Mouse (Mus musculus) right cerebral cortex, postnatal 36 days (tissue): ENCODE measurements around the gene Grip1.

Source experiments
- DNase-seq, 2 experiments: peaks; one replicate each; pipeline ENCODE4 v3.0.0; 2022; ENCODE audit warnings: low spot score in 2 of 2, mixed read lengths in 1 of 2

The Grip1 gene

GRCm38 (mm10) chr10:119833334-119833733, 379.7 kb downstream of the Grip1 start:
- DNase-seq: no peak

DNA sequence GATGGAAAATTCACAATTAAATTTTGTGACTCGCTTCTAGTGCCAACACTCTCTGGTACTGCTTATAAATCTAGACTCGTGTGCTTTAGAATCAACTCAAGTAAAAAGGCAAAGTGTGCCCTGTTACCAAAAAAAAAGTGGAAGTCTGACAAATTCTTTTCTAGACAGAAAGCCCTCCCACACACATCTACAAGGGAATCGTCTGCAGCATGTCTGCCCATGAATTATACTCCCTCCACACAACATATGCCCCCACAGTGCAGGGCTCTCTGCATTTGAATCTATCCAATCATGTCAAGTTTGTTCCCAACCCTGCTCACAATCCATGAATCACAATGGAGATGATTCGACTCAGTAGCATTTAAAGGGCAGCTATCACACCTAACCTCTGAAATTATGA, 380.5 kb downstream of the Grip1 start:
- DNase-seq: peak; percentile 32 to 62

- DNase-seq: no peak
Measured at GRCm38 (mm10) chr10:119839645-119840044, 386.0 kb downstream of the Grip1 start.

- DNase-seq: no peak
Measured at GRCm38 (mm10) chr10:119842004-119842403, 388.4 kb downstream of the Grip1 start.

GRCm38 (mm10) chr10:119845705-119846410, 392.2 kb downstream of the Grip1 start:
- no peak for DNase-seq

DNA sequence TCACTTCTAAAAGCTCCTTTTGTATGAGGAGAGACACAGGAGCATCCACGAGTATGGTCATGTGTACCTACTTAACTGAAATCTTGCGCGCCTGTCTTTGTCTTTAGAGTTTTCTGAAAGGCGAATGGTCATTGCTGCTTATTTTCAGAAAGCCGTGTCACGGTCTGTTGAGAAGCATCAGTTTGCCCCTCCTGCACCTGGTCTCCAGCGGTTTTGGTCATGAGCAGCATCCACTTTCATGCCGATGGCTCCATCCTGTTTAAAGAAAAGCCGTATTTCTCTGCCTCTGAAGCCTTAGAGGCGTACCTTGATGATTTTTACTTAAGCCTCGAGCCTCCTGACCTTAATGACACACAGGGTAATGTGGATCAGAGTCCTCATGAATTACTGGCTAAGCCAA, 398.0 kb downstream of the Grip1 start:
- DNase-seq: no peak

GRCm38 (mm10) chr10:119852582-119853135, 399.0 kb downstream of the Grip1 start:
- no peak for DNase-seq

GRCm38 (mm10) chr10:119867726-119868125, 414.1 kb downstream of the Grip1 start:
- DNase-seq: no peak

DNA sequence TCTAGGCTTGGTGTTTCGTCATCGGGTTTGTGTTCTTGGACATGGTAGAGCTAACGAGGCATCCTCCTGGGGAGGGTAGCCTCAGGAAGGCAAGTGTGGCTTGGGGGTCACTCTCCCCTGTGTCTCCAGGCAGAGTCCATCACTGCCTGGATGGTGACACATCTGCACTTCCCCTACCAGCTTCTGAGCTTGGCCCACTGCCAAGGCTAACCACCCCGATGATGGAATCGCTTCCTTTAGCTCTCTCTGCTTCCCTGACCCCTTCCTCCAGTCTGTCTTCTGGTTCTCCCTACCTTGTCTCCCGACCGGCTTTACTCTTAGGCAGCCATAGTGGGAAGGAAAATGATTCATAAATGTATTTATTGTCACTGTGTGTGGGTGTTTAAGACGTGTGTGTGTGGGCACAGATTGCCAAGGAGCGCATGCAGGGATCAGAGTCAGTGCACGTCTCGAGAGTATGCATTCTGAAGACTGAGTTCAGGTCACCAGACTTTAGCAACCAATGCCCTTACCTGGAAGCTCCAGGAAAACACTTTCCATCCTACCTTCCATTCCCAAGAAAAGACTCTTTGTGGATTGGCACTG, 415.5 kb downstream of the Grip1 start:
- no peak for DNase-seq

- DNase-seq: no peak
Measured at GRCm38 (mm10) chr10:119876721-119877120, 423.1 kb downstream of the Grip1 start.

DNA sequence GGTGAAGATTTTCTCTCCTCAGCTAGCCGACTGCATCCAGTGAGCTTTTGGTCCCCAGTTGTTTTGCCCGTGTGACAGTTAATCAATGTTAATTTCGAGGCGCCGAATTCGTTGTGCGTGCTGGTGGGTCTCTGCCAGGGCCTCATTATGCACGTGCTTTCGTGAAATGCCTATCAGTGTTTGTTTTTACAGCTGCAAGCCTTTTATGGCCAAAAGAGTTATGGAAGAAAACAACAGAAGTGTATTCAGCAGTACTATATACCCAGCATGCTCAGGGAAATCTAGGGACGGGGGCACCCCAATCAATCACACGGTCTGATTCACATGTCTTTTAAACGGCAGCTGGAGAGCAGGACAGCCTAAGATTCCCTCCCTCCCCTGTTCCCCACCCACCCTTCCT, 424.7 kb downstream of the Grip1 start:
- DNase-seq: no peak

- DNase-seq: no peak
Measured at GRCm38 (mm10) chr10:119884591-119884990, 431.0 kb downstream of the Grip1 start.

DNA sequence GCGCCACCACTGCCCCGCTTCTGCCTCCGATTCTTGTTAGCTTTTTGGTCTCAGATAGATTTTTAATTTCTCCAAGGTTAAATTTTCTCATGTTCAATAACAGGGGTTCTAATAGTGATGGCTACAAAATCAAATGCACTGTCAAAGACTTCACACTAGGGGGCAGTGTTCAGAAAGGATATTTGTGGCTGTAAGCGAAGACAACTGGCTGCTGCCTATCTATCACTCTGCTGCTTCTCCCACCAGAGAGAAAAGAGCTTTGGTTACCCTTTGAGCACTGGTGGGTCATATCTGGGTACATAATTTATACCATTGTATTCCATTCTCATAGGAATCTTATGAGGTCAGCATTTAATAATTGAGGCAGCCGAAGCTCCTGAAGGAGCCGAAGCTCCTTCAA, 431.9 kb downstream of the Grip1 start:
- DNase-seq: no peak

- no peak for DNase-seq
Measured at GRCm38 (mm10) chr10:119886681-119887080, 433.1 kb downstream of the Grip1 start.

DNA sequence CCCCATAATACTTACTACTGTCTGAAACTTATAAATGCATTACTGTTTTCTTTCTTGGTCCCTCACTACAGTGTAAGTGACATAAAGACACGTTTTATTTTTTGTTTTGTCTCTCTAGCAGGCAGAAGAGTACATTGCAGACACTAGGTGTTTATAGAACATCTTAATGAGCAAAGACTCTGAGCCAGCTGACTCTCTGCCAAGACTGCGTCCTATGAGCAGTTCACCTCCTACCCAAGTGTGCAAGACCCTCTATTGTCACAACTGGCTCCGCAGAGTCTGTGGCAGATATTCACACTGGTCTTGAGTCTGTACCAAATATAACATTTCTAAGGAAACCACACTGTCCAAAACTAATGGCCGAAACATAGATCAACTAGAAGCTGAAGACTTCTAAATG, 449.1 kb downstream of the Grip1 start:
- DNase-seq: no peak

DNA sequence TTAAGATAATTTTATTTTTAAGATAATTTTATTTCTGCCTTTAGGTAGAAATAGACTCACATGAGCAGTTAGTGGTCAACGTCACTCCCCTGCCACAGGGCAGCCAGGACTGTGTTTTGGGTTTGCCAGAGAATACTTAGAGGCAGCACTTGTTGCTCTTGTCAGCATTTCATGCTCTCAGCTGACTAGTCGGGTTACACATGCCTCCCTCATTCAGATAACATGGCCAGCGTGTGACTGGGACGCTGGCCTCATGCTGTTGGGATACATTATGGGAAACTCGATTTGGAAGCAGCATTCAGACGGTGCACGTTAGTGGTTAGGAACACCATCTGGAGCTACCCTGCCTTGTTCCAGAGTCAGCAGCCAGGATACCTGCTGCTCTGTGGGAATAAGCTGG, 453.2 kb downstream of the Grip1 start:
- no peak for DNase-seq

- no peak for DNase-seq
Measured at GRCm38 (mm10) chr10:119917995-119918394, 464.4 kb downstream of the Grip1 start.

DNA sequence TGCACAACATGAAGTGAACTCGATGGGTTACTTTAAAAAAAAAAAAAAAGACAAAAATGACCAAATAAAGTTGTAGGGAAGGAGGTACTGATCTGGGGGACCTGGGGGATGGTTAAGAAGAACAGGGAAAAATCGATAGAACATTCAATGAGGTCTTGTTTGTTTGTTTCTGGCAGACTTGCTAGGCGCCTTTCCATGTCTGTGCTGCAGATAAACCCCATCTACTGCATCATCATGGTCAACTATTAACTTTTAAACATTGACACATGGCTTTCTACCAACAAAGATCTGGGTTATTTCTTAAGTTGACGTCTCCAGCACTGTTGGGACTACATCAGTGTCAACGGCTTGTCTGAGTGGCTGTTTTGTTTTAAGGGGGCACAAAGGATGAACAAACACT, 474.3 kb downstream of the Grip1 start:
- DNase-seq: no peak

- DNase-seq: no peak
Measured at GRCm38 (mm10) chr10:119928921-119929320, 475.3 kb downstream of the Grip1 start.

DNA sequence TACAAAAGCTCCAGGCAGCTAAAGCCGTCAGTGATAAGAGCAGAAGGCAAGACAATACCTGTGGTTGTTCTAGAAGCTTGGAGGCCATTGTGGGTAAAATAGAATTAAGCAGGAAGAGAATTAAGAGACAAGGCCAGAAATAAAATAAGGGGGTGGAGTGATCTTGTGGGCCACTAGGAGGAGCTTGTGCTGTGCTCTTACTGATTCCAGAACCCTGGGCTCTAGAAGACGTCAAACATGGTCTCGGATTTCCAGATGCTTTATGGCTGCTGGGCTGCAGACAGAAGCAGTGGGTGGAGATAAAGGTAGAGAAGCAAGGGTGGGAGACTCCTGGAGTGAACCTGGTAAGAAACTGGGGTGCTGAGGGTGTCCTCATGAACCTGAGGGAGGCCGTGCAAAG, 479.2 kb downstream of the Grip1 start:
- DNase-seq: no peak

GRCm38 (mm10) chr10:119933362-119933761, 479.7 kb downstream of the Grip1 start:
- no peak for DNase-seq

GRCm38 (mm10) chr10:119935231-119935630, 481.6 kb downstream of the Grip1 start:
- DNase-seq: no peak

GRCm38 (mm10) chr10:119937481-119937880, 483.9 kb downstream of the Grip1 start:
- DNase-seq: no peak
